Mouse (Mus musculus) thymus, adult 2 months (tissue): ENCODE results near the gene Ano4. TPM values are rescaled to one million over a fixed set of nuclear protein-coding genes. Genes with fewer than 3 reads are reported as not detected.

Source experiments
- DNase-seq: peaks from one replicate; pipeline ENCODE4 v3.0.0; 2021
- H3K27ac ChIP-seq: fragments of 200-500 bp; 2 replicates; pipeline ENCODE4 v1.5.1; 2012; ENCODE audit warnings: low read length, control low read depth; ENCODE audit not compliant: control insufficient read depth, insufficient read depth
- H3K27me3 ChIP-seq: fragments of 200-500 bp; 2 replicates; pipeline ENCODE4 v1.6.1; 2012; ENCODE audit warnings: mild to moderate bottlenecking, low read length, moderate library complexity, mixed read lengths; ENCODE audit not compliant: control insufficient read depth, insufficient read depth
- H3K36me3 ChIP-seq: fragments of 200-500 bp; 2 replicates; pipeline ENCODE4 v1.6.1; 2012; ENCODE audit warnings: mild to moderate bottlenecking, low read length, moderate library complexity; ENCODE audit not compliant: control insufficient read depth, insufficient read depth
- H3K4me1 ChIP-seq: fragments of 200-500 bp; replicated peaks from 2 replicates; pipeline ENCODE4 v1.6.1; 2012; ENCODE audit warnings: low read length; ENCODE audit not compliant: control insufficient read depth, insufficient read depth
- H3K4me3 ChIP-seq: fragments of 200-500 bp; 2 replicates; pipeline ENCODE4 v1.5.1; 2012; ENCODE audit warnings: mild to moderate bottlenecking, low read length, control low read depth, moderate library complexity; ENCODE audit not compliant: control insufficient read depth, insufficient read depth
- CTCF ChIP-seq: fragments of 200-500 bp; IDR thresholded peaks from 2 replicates; pipeline ENCODE4 v1.5.1; 2012; ENCODE audit warnings: mild to moderate bottlenecking, control low read depth, low read length, moderate library complexity, borderline replicate concordance; ENCODE audit not compliant: control insufficient read depth, poor library complexity, insufficient read depth; ENCODE audit errors: extremely low read depth
- POLR2A ChIP-seq: fragments of 200-500 bp; IDR thresholded peaks from 2 replicates; pipeline ENCODE4 v1.6.1; 2012; ENCODE audit warnings: mild to moderate bottlenecking, low read length, control low read depth, moderate library complexity; ENCODE audit not compliant: control insufficient read depth, poor library complexity, insufficient read depth; ENCODE audit errors: extremely low read depth
- WGBS: fragments of 180-500 bp; shearing (Covaris S2); methylation state at CpG from one replicate; pipeline ENCODE4 v1.1.7; 2018; 5-methylcytosine and 5-hydroxymethylcytosine counted together
- polyA plus RNA-seq: library from polyadenylated mRNA; depleted of rRNA; stranded (reverse); fragments of >200 nt; gene quantifications from 2 replicates; pipeline ENCODE4 v1.2.3, GENCODE M21; 2012

The Ano4 gene
- polyA plus RNA-seq, 1 experiment: 0.35 TPM

- Histone ChIP-seq H3K27ac (no peak overlapping the region), H3K36me3 (no peaks in the 10 kb centered on the region), H3K4me3 (no peak overlapping the region), H3K4me1 (no peaks in the 10 kb centered on the region), H3K27me3 (no peaks in the 10 kb centered on the region)
- DNase-seq: no peak
- TF ChIP-seq POLR2A: no peak
- TF ChIP-seq CTCF: no peak
- WGBS: 66% methylated on average over 3 of the region's 3 CpGs
Measured at GRCm38 (mm10) chr10:89358933-89359332, 14.4 kb upstream of the Ano4 start.

- DNase-seq: no peak
- 72% methylated on average over 2 of the region's 2 CpGs for WGBS
- no peak overlapping the region for H3K4me3 ChIP-seq
Measured at GRCm38 (mm10) chr10:89354639-89355038, 10.1 kb upstream of the Ano4 start.

GRCm38 (mm10) chr10:89351416-89351815 is 6.9 kb upstream of the Ano4 start:
- 96% methylated on average over 11 of the region's 11 CpGs for WGBS
- H3K4me1 ChIP-seq: no peaks in the 10 kb centered on the region
- no peaks in the 10 kb centered on the region for H3K27me3 ChIP-seq
- DNase-seq: no peak
- H3K36me3 ChIP-seq: no peaks in the 10 kb centered on the region
- no peak overlapping the region for H3K27ac ChIP-seq
- H3K4me3 ChIP-seq: no peak overlapping the region
- no peak for TF ChIP-seq CTCF
- no peak for TF ChIP-seq POLR2A

More at GRCm38 (mm10) chr10:89354639-89355038, 10.1 kb upstream of the Ano4 start:
- H3K4me1 ChIP-seq: no peaks in the 10 kb centered on the region
- no peaks in the 10 kb centered on the region for H3K27me3 ChIP-seq
- no peak overlapping the region for H3K27ac ChIP-seq
- TF ChIP-seq CTCF (no peak), POLR2A (no peak)
- no peaks in the 10 kb centered on the region for H3K36me3 ChIP-seq

GRCm38 (mm10) chr10:89345606-89346005 is 1.0 kb upstream of the Ano4 start:
- no peak for DNase-seq
- 80% methylated on average over 6 of the region's 6 CpGs for WGBS
- no peak overlapping the region for H3K27ac ChIP-seq
- H3K27me3 ChIP-seq: peaks cover 10% of the 10 kb centered on the region; the same call in 1 of the 2 replicates
- no peaks in the 10 kb centered on the region for H3K36me3 ChIP-seq
- no peak overlapping the region for H3K4me3 ChIP-seq
- H3K4me1 ChIP-seq: no peaks in the 10 kb centered on the region
- no peak for TF ChIP-seq CTCF
- no peak for TF ChIP-seq POLR2A

GRCm38 (mm10) chr10:89345196-89345533 is 603 bp upstream of the Ano4 start:
- TF ChIP-seq POLR2A (no peak), CTCF (no peak)
- no peak for DNase-seq
- WGBS: 65% methylated on average over 4 of the region's 4 CpGs
- Histone ChIP-seq H3K36me3 (no peaks in the 10 kb centered on the region), H3K4me1 (no peaks in the 10 kb centered on the region), H3K27me3 (peaks cover 10% of the 10 kb centered on the region; the same call in 1 of the 2 replicates), H3K4me3 (no peak overlapping the region), H3K27ac (no peak overlapping the region)

GRCm38 (mm10) chr10:89344132-89344490 is 451 bp downstream of the Ano4 start:
- H3K36me3 ChIP-seq: no peaks in the 10 kb centered on the region
- H3K27ac ChIP-seq: no peak overlapping the region
- no peak for TF ChIP-seq POLR2A
- no peak for TF ChIP-seq CTCF
- WGBS: 39% methylated on average over 4 of the region's 4 CpGs
- H3K27me3 ChIP-seq: peaks cover 10% of the 10 kb centered on the region; the same call in 1 of the 2 replicates
- no peaks in the 10 kb centered on the region for H3K4me1 ChIP-seq
- H3K4me3 ChIP-seq: no peak overlapping the region
- DNase-seq: no peak

- Histone ChIP-seq H3K36me3 (no peaks in the 10 kb centered on the region), H3K27ac (no peak overlapping the region), H3K4me3 (no peak overlapping the region), H3K27me3 (peaks cover 10% of the 10 kb centered on the region; the same call in 1 of the 2 replicates), H3K4me1 (no peaks in the 10 kb centered on the region)
- no peak for TF ChIP-seq POLR2A
- no peak for TF ChIP-seq CTCF
- DNase-seq: no peak
- WGBS: 44% methylated on average over 8 of the region's 8 CpGs
Measured at GRCm38 (mm10) chr10:89343716-89344115, 846 bp downstream of the Ano4 start.
